Mouse (Mus musculus) telencephalon, adult 2 months (tissue): ENCODE results near the gene Tmem121b.

ENCODE experiments used
- DNase-seq: peaks from one replicate; pipeline ENCODE4 v3.0.0-alpha.2; 2011; ENCODE audit warnings: low read depth, low spot score

Tmem121b gene

DNA sequence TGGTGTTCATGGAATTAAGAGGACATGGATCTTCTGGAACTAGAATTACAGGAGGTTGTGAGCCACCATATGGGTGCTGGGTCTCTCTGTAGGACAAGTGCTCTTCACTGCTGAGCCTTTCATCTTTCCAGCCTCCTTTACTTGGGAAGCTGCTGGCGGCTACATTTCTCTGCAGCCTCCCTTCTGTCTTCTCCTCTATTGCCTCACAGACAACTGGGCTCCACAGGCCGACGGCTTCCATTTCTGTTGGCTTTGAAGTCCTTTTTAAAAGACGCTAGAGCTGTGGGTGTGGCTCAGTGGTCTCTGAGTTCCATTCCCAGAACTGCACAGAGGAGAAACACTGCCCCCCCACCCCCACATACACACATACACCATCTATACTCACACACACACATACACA, 28.2 kb downstream of the Tmem121b start:
- no peak for DNase-seq

DNA sequence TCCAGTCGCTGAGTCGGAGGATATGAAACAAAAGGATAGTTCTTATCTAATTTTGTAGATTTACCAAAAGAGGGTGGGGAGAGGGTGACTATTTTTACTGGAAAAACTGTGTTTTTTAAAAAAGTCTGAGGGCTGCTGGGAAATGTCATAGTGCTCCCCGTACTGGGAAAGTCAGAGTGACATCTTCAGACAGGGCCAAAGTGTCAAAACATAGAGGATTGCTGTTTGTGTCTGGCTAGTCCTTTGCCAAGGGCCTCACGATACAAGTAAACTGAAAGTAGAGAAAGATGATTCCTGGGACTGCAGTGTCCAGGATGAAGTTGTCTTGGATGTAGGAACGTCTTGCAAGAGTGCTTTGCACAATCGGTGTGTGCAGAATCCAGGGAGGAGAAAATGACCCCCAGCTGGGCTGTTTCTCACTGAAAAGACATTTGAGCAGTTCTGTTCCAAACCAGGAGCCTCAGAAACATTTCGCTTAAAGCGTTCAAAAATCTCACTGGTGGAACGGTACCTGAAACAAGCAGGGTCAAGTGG, 29.1 kb downstream of the Tmem121b start:
- no peak for DNase-seq

DNA sequence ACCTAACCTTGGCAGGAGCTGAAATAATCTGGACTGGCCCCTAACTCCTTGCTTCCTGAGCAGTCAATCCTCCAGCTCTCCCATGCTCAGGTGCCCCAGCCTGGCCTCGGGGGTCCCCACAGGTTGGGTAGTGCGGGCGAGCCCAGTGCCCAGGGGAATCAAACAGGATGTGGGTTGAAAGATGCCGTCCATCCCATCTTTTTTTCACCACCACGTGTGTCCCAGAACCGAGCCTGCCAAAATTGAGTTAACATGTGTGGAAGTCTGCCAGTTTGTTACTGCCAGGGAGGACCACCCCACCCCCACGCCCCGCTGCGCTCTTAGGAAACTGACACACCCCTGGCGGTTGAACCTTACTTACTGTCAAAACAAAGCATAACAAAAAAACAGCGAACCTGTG, 29.7 kb downstream of the Tmem121b start:
- no peak for DNase-seq

DNA sequence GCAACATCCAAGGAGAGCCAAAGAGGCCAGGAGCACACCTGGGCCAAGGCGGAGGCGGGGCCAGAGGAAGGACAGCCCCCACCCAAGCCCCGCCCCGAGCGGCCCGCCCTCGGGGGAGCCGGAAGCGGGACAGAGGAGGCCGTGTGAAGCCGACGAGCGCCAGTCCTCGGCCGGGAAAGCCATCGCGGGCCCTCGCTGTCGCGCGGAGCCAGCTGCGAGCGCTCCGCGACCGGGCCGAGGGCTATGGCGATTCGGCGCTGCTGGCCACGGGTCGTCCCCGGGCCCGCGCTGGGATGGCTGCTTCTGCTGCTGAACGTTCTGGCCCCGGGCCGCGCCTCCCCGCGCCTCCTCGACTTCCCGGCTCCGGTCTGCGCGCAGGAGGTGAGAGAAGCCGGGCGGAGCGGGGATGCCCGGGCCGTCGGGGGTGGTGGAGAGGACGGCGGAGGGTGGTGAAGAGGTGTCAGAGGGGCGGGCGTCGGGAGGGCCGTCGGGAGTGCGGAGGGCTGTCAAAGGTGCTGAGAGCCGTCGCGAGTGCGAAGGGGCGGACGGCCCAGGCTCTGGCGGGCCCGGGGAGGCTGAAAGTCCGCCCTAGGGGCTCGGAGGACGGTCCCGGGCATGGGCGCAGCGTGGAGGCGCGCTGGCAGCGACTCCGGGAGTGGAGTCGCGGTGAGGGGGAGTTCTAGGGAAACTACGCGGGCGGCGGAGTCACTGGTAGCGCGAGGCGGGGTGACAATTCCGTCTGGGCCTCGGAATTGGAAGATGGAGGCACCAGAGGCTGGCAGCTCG, 30.3 kb downstream of the Tmem121b start, which contains the start of gene Il17ra:
Il17ra (plus strand) TSS at position 162 of the 786 bp plus-strand sequence.
- no peak for DNase-seq

DNA sequence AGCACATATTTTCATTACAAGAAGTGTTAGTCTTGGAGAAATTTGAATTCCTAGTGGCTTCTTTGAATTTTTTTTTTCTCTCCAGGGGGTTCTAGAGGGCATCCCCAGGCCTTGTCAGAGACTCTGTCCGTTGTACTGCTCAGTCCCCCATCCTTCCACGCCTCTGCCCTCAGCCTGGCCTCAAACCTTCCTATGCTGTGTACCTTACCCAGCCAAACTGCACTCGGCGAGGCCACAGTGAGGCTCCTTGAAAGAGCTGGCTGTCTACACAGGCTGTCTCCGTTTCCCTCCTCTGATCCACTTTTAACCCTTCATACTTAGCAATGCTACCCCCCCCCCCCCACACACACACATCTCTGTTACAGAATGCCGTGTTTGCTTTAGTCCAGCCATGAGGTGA, 31.4 kb downstream of the Tmem121b start:
- no peak for DNase-seq

DNA sequence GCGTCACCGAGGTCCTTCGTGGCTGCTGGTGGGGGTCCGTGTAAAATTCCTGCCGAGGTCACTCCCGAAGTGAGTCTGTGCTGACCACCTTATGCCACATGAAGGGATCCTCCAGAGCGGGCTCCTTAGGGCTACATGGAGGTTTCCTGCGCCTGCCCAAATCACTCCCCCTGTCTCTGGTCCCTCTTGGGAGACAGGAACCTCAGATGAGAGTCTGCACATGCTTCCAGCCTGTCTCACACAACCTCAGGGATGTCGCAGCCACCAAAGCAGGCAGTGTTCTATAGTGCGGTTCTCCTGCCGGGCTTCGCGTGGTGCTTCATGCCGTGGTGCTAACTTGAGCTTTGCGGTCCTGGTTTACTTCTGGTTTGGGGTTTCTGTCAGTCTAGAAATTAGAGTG, 32.4 kb downstream of the Tmem121b start:
- DNase-seq, result no peak

DNA sequence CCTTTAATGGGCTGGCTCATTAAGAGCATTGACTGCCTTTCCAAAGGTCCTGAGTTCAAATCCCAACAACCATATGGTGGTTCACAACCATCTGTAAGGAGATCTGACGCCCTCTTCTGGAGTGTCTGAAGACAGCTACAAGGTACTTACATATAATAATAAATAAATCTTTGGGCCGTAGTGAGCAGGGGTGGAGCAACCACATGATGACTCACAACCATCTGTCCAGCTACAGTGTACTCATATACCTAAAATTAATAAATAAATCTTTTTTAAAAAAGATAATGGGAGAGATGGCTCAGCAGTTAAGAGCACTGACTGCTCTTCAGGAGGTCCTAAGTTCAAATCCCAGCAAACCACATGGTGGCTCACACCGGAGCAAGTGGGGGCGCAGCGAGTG, 35.9 kb downstream of the Tmem121b start:
- no peak for DNase-seq

DNA sequence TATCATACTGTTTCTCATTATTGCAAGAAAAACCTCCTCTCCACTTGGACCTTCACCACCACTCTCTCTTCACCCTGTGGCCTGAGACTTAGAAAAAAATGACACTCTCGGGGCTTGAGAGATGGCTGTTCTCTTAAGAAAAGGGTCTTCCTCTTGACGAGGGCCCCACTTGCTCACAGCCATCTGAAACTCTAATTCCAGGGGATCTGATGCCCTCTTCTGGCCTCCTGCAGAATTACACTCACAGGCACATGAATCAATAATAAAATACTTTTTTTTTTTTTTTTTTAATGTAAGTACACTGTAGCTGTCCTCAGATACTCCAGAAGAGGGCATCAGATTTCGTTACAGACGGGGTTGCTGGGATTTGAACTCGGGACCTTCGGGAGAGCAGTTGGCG, 36.5 kb downstream of the Tmem121b start:
- no peak for DNase-seq

DNA sequence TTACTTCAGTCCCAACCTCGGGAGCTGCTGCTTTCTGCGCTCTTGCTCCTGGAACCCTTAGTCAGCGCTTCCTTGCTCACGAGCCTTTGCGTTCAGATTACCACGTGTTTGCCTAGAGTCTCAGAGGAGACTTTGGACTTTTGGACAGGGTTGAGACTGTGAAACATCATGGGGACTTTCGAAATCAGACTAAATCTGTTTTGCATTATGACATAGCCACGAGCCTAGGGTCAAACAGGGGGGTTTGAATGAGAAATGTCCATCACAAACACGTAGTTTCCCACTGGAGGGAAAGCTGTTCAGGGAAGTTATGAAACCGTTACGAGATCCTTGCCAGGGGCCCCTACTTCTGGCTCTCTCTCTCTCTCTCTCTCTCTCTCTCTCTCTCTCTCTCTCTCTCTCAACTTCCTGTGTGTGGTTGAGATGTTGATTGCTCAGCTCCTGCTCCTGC, 39.0 kb downstream of the Tmem121b start:
- no peak for DNase-seq

DNA sequence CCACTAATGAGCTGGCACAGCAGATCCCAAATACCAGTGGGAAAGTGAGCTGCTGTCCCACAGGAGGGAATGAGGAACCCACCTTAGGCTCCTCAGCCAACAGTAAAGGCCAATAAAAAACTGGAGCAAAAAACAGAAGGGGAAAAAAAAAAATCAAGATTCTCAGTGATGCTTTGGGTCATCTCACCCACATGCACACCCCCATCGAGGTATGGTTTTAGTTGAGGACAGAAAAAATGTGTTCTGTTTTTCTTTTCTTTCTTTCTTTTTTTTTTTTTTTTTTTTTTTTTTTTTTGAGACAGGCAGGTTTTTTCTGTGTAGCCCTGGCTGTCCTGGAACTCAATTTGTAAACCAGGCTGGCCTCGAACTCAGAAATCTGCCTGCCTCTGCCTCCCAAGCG, 40.1 kb downstream of the Tmem121b start:
- DNase-seq, result no peak

DNA sequence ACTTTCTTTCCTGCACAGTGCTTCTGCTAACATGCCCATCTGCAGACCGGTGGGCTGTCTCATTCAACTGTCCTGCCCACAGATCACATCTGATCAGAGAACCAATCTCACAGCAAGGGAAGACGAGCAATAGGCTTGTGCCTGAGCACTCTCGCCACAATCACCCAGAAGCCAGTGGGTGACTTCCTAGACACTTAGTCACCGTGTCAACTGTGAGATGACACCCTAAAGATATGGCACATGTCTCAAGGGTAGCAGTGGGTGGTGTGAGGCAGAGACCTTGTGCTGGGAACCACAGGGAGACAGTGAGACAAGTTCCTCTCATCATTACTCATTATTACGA, 40.5 kb downstream of the Tmem121b start:
- no peak for DNase-seq

DNA sequence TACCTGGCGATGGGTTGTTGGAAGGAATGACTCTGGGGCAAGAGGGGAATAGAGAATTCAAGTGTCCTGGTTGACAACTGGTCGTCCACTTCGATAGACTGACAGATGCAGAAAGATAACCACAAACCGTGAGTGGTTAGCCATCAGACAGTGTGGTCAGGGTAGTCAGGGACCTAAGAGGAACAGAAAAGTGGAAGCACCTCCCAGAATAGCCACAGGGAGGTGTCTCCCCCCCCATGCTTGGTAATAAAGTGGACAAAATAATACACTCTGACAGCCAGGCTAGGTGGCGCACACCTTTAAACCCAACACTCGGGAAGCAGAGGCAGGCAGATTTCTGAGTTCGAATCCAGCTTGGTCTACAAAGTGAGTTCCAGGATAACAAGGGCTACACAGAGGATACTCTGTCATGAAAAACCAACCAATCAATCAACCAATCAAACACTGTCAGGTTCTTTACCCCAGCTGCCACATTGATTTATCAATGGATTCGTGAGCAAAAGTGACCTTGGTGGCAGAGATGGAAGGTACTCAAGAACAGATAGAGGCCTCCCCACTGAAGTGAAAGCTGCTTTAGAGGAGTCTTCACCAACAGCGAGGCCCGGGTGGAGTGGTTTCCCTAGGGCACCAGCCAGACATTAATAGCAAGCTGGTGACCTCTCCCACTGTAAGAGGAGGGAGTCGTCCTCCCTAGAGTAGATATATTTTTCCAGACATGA, 41.1 kb downstream of the Tmem121b start:
- no peak for DNase-seq

DNA sequence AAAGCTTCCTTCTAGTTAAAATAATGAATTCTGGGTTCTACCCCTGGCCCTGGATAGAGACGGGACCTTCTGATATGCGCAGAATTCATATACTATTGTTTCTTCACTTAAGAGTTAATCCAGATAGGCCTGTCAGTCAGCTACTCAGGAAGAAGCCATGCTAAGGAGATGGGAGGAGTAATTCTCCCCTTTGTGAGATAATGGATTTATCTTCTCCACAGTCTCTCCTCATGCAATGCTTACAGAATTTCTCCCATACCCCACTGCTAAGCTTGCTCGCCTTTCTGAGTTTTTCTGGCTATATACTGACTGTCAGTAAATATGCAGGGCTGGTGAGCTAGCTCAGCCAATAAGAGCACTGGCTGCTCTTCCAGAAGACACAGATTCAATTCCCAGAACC, 43.4 kb downstream of the Tmem121b start:
- no peak for DNase-seq

DNA sequence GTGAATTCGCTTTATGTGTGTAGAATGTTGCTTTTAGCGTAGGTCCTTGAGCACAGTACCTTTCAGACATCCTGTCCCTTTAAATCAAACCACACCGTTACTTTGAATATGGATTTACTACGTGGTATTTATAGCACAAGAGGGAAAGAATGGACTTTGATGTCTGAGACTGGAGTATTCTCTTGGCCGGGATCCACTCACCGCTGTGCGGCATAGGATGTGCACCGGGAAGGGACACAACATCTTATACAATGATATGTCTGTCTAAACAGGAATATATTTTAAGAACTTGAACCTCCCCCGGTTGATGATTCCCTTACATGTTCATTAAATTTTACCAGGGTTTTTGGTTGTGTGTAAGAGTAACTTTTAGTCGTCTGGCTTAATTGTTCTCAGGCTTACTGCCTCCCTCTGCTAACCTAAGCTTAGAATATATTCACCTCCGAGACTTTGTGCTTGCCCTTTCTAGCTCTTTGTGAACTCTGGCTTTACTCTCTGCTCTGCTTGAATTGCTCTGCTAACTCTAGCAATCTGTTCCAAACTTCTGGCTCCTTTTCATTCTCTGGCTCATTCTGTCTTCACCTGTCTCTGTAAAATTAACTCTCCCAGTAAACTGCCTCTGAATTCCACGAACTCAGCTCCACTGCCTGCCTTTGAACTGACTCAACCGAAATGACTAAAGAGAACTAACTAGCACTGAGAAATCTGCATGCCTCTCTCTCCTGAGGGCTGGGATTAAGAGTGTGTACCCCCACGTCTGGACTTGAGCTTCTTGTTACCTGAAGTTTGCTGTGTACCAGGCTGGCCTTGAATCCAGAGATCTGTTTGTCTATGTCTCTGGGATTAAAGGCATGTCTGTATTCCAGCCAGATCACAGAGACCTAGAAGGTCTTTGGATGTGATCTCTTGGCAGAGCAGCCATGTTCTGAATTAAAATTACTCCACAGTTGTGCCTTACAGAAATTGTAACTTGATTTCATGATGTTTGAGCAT, 49.9 kb downstream of the Tmem121b start:
- no peak for DNase-seq

DNA sequence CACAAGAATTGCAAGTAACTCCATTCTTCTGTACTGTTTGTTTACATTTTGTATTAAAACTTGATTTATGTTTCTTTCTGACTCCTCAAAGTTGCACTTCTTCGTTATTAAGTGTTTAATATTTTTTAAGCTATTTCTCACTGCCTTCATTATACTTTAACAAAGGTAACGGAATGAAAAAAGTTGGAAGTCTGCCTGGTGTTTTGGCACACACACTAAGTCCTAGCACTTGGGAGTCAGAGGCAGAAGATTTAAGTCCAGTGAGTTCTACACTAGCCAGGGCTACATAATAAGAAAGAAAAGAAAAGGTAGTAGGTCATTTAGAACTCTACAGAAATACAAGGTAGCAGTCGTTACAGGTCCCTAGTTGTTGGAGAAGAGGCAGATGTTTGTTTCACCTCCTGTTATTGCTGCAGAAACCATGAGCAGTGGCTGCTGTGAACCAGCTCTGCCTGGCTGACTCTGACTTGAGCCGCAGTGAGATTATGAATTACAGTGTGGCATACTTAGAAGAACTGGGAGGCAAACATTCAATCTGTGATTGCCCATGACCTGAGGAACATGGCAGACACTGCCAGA, 51.3 kb downstream of the Tmem121b start:
- no peak for DNase-seq
